Mouse (Mus musculus) mammary gland, adult 2 months (tissue): ENCODE results near the gene Spsb3. TPM values are rescaled to one million over a fixed set of nuclear protein-coding genes. Genes with fewer than 3 reads are reported as not detected.

Experiments
- polyA plus RNA-seq: library from polyadenylated mRNA; depleted of rRNA; stranded (reverse); fragments of >200 nt; gene quantifications from 2 replicates; pipeline ENCODE4 v1.2.3, GENCODE M21; 2012; ENCODE audit warnings: low replicate concordance; rRNA removed

Spsb3 gene
- polyA plus RNA-seq, result 84.0 and 161 TPM in 2 replicates

DNA sequence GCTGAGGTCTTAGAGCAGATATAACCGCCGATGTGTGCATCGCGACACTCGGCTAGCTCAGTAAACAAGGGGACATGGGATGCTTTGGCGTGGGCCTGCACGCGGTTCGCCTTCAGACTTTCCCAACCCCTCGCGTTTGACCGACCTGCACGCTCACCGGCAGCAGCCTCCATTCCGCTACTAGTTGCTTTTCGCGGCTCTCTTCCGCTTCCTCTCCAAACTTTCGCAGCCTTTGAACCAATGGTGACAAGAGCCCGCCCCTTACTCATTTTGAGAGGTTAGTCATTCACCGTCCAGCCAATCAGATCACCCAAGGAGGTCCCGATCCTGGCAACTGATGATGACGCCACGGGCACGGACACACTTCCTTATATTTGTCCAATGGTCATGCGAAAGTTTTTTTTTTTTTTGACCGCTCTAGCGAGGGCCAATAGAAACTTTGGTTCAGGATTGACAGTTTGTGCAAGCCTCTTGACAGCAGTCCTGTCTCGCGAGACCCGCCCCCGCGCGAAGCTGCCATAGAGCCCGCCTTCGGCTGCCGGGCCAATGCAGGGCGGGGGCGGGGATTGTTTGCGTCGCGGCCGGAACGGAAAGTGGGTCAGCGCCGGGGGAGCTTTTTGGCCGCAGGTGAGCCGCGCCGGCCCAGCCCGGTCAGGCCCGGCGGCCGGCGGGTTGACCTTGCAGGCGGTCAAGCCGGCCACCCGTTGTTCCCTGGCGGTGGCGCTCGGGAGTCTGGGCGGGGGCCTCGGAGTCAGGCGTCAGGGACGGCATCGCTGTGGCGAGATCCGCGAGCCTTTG is at the start of gene Spsb3, which contains the start of gene Nubp2:
TSS of gene Spsb3 (plus strand) at position 510 of the 798 bp plus-strand sequence.
TSS of gene Nubp2 (minus strand) at position 216 of the 798 bp plus-strand sequence.

DNA sequence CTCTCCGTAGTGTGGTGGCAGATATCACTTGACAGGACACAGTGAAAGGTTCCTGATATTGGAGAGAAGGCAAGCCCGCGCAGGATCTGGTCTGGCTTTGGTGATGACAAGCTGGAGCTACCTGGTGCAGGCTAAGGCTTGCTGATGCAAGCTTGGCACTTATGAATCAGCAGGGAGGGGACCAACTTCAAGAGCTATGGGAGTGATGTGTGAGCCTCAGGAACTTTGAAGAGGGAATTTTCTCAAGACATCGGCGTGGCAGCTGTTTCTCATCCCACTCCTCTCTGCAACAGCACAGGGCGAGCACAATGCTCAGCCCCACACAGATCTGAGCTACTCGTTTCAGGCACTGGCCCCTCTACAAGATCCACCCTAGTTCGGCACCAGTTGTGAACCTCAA is 46.6 kb upstream of the Spsb3 start, which contains the start of gene Hagh:
TSS of gene Hagh (plus strand) at position 302 of the 400 bp plus-strand sequence.

DNA sequence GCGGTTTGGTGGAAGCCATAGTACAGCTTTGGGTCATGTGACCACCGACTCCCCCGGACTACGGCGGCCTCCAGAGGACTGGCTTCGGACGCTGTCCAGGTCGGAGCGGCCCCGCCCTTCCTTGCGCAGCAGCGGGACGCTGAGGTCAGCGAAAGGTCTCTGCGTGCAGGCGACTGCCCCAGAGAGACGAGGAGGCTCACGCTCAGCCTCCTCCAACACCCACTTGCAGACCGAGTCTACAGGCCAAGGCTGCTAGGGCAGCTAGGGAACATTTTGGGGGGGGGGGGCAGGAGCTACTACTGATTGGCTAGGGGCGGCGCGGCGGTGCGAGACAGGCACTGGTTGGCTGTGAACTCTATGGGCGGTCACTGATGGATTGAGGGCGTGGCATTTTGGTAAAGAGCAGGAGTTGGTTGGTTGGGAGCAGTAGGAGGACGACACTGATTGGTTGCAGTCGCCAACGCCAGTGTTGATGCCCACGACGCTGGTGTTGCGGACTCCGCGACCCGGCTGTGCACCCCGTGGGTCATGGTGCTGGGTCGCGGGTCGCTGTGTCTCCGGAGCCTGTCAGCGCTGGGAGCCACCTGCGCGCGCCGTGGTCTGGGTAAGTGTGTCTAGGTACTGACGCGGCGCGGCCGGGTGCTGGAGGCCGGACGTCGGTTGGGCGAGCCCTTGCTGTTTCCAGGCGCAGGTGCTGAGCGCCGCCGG is 36.2 kb upstream of the Spsb3 start, which contains the start of gene Fahd1:
TSS of gene Fahd1 (minus strand) at position 300 of the 708 bp plus-strand sequence.

DNA sequence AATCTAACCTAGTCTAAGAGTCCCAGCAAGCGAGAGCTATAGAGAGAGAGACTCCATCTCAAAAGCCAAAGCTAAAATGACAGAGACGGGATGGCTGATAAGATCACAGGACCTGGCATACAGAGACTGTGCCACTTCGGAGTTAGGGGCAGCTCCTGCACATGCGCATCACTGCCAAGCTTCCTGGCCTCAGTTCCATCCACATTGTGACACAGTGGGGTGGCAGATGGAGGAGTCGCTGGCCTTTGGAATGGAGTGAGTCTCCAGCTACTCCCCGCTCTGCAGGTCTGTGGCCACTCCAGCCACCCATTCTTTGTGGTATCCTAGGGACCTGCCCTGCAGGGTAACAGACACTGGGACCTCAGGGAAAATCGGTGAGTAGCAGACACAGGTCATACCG is 20.7 kb upstream of the Spsb3 start, which contains the start of gene Igfals:
TSS of gene Igfals (plus strand) at position 222 of the 400 bp plus-strand sequence.

GRCm38 (mm10) chr17:24894995-24895547 is 8.6 kb downstream of the Spsb3 start, which contains the start of the genes Eme2 and Mrps34:
Gene Eme2 (minus strand): TSS chr17:24895087.
Gene Mrps34 (plus strand): TSS chr17:24895116.

DNA sequence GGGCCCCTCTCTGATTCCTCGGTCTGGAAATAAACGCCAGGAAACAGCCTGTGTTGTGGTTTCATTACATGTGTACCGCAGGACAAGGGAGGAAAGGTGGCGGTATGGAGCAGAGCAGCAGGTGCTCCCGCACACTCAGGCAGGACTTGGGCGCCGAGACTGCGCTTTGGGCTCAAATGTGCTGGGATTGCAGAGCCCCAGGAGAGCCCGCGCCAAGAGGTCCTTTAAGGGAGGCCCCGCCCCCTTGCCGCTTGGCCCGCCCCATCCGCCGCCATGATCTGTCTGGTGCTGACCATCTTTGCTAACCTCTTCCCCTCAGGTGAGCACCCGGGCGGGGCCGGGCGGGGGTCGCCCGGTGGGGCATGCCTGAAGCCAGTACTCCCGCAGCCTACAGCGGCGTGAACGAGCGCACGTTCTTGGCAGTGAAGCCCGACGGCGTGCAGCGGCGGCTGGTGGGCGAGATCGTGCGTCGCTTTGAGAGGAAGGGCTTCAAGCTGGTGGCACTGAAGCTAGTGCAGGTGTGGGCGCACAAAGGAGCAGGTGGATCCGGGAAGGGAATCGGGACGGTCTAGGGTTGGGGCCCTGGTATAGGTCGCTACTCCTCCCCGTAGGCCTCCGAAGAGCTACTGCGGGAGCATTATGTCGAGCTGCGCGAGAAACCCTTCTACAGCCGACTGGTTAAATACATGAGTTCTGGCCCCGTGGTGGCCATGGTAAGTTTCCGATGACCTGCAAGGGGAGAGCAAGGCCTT is 10.0 kb downstream of the Spsb3 start, which contains the start of gene Nme3:
TSS of gene Nme3 (plus strand) at position 260 of the 752 bp plus-strand sequence.

GRCm38 (mm10) chr17:24936259-24937237 is 50.1 kb downstream of the Spsb3 start, which contains the start of gene Mapk8ip3:
Gene Mapk8ip3 (minus strand): TSS chr17:24936977.

Other genes starting within 250 kb of the Spsb3 start
- 101 and 134 TPM in 2 replicates for gene Slc9a3r2, start 236.3 kb upstream of the Spsb3 start, polyA plus RNA-seq
- gene Npw, start 228.2 kb upstream of the Spsb3 start, polyA plus RNA-seq, result 1.4 TPM in 2 replicates
- 81.2 and 105 TPM in 2 replicates for gene Zfp598, start 217.0 kb upstream of the Spsb3 start, polyA plus RNA-seq
- 0.53 and 0.68 TPM in 2 replicates for gene Syngr3, start 196.7 kb upstream of the Spsb3 start, polyA plus RNA-seq
- gene Gfer, start 190.5 kb upstream of the Spsb3 start, polyA plus RNA-seq, result 19.5 and 47.8 TPM in 2 replicates
- gene Noxo1, start 190.4 kb upstream of the Spsb3 start, polyA plus RNA-seq, result 15.3 and 20.5 TPM in 2 replicates
- 68.7 and 69.0 TPM in 2 replicates for gene Tbl3, start 179.0 kb upstream of the Spsb3 start, polyA plus RNA-seq
- 0.29 and 0.32 TPM in 2 replicates for gene Rnf151, start 168.6 kb upstream of the Spsb3 start, polyA plus RNA-seq
- gene Rps2, start 168.5 kb upstream of the Spsb3 start, polyA plus RNA-seq, result 3,623 and 3,713 TPM in 2 replicates
- 314 and 333 TPM in 2 replicates for gene Ndufb10, start 162.2 kb upstream of the Spsb3 start, polyA plus RNA-seq
- 0.10 and 83.4 TPM in 2 replicates for gene Rpl3l, start 158.8 kb upstream of the Spsb3 start, polyA plus RNA-seq
- gene Msrb1, start 150.0 kb upstream of the Spsb3 start, polyA plus RNA-seq, result 103 and 146 TPM in 2 replicates
- 20.7 and 49.9 TPM in 2 replicates for gene Hs3st6, start 133.7 kb upstream of the Spsb3 start, polyA plus RNA-seq
- gene Meiob, start 82.4 kb upstream of the Spsb3 start, polyA plus RNA-seq, result 0.16 TPM in 1 of 2 replicates, not detected in the other
- gene Hagh, start 46.5 kb upstream of the Spsb3 start, polyA plus RNA-seq, result 160 and 221 TPM in 2 replicates
- 13.5 and 15.0 TPM in 2 replicates for gene Fahd1, start 36.3 kb upstream of the Spsb3 start, polyA plus RNA-seq
- 66.4 and 103 TPM in 2 replicates for gene Igfals, start 20.6 kb upstream of the Spsb3 start, polyA plus RNA-seq
- 35.0 and 44.2 TPM in 2 replicates for gene Nubp2, start 294 bp upstream of the Spsb3 start, polyA plus RNA-seq
- gene Eme2, start 8.4 kb downstream of the Spsb3 start, polyA plus RNA-seq, result 35.4 and 48.3 TPM in 2 replicates
- 108 and 263 TPM in 2 replicates for gene Mrps34, start 8.5 kb downstream of the Spsb3 start, polyA plus RNA-seq
- 50.7 and 54.5 TPM in 2 replicates for gene Nme3, start 9.9 kb downstream of the Spsb3 start, polyA plus RNA-seq
- gene Mapk8ip3, start 50.3 kb downstream of the Spsb3 start, polyA plus RNA-seq, result 128 and 130 TPM in 2 replicates
- 5.4 and 11.3 TPM in 2 replicates for gene Jpt2, start 74.0 kb downstream of the Spsb3 start, polyA plus RNA-seq
- gene Cramp1l, start 129.1 kb downstream of the Spsb3 start, polyA plus RNA-seq, result 17.1 and 23.3 TPM in 2 replicates
- gene Ift140, start 129.4 kb downstream of the Spsb3 start, polyA plus RNA-seq, result 14.5 and 16.9 TPM in 2 replicates
- gene Tmem204, start 196.9 kb downstream of the Spsb3 start, polyA plus RNA-seq, result 39.7 and 51.0 TPM in 2 replicates
- 25.0 and 25.6 TPM in 2 replicates for gene Telo2, start 229.3 kb downstream of the Spsb3 start, polyA plus RNA-seq
- gene Ptx4, start 234.1 kb downstream of the Spsb3 start, polyA plus RNA-seq, result 0.20 TPM in 1 of 2 replicates, not detected in the other
- gene Clcn7, start 246.7 kb downstream of the Spsb3 start, polyA plus RNA-seq, result 37.0 and 43.4 TPM in 2 replicates